Mouse (Mus musculus) megakaryocyte-erythroid progenitor cell, adult 5-6 weeks (primary cell): ENCODE results near the gene S100z. TPM values are rescaled to one million over a fixed set of nuclear protein-coding genes. Genes with fewer than 3 reads are reported as not detected.

ENCODE experiments used
- ATAC-seq: replicated peaks from 2 replicates; pipeline ENCODE4 v1.8.0; 2016; ENCODE audit warnings: mild to moderate bottlenecking, inconsistent platforms; ENCODE audit not compliant: severe bottlenecking, poor library complexity, low FRiP score, low TSS enrichment
- total RNA-seq, 2 experiments: library from RNA; stranded (forward) in 1 of 2; stranded (reverse) in 1 of 2; fragments of 200-1000, 215-1000 nt in 1 of 2; fragments of >200 nt in 1 of 2; fragmentation: Nextera tagmentation in 1 of 2; gene quantifications; 2 replicates each; pipeline ENCODE4 v1.2.3; 2014 to 2017

S100z gene
- total RNA-seq, 2 experiments from 2014 or later: not detected

- no peak for ATAC-seq
Measured at GRCm38 (mm10) chr13:95450636-95451210, 27.8 kb downstream of the S100z start.

- peak; percentile 74 for ATAC-seq
Measured at GRCm38 (mm10) chr13:95449730-95450129, 28.8 kb downstream of the S100z start.

- ATAC-seq: no peak
Measured at GRCm38 (mm10) chr13:95444824-95445223, 33.7 kb downstream of the S100z start, which contains the start of gene Crhbp. Gene Crhbp, minus strand, starts transcription at chr13:95444924.

- ATAC-seq: no peak
Measured at GRCm38 (mm10) chr13:95444291-95444690, 34.2 kb downstream of the S100z start.

- 0 out of 2 replicates have a peak, but pooled peaks have one; percentile 34 for ATAC-seq
Measured at GRCm38 (mm10) chr13:95443376-95444233, 34.9 kb downstream of the S100z start.

GRCm38 (mm10) chr13:95442901-95443300 is 35.6 kb downstream of the S100z start:
- ATAC-seq: no peak

- no peak for ATAC-seq
Measured at GRCm38 (mm10) chr13:95439569-95439968, 39.0 kb downstream of the S100z start.

GRCm38 (mm10) chr13:95431760-95432159 is 46.8 kb downstream of the S100z start:
- ATAC-seq: no peak

- ATAC-seq: no peak
Measured at GRCm38 (mm10) chr13:95427499-95427898, 51.0 kb downstream of the S100z start.

Other genes with a start within 250 kb of the S100z start
- 0.42 TPM in 1 of 2 replicates, not detected in the other for gene Pde8b, start 228.4 kb downstream of the S100z start, total RNA-seq (2014; fragmentation: Nextera tagmentation)
- gene Pde8b, start 228.4 kb downstream of the S100z start, total RNA-seq (2017): not detected in 2 replicates
- gene Zbed3, start 155.1 kb downstream of the S100z start, total RNA-seq (2014; fragmentation: Nextera tagmentation): 13.3 and 15.1 TPM in 2 replicates
- gene Zbed3, start 155.1 kb downstream of the S100z start, total RNA-seq (2017): 0.76 and 2.6 TPM in 2 replicates
- gene Aggf1, start 103.4 kb downstream of the S100z start, total RNA-seq (2014; fragmentation: Nextera tagmentation): 53.1 and 58.0 TPM in 2 replicates
- 69.0 and 72.8 TPM in 2 replicates for gene Aggf1, start 103.4 kb downstream of the S100z start, total RNA-seq (2017)
- gene Crhbp, start 33.8 kb downstream of the S100z start, total RNA-seq (2014; fragmentation: Nextera tagmentation): not detected in 2 replicates
- not detected in 2 replicates for gene Crhbp, start 33.8 kb downstream of the S100z start, total RNA-seq (2017)
- gene F2rl1, start 46.5 kb upstream of the S100z start, total RNA-seq (2014; fragmentation: Nextera tagmentation): 0.66 TPM in 1 of 2 replicates, not detected in the other
- gene F2rl1, start 46.5 kb upstream of the S100z start, total RNA-seq (2017): 0.47 TPM in 1 of 2 replicates, not detected in the other
- 25.5 and 37.9 TPM in 2 replicates for gene F2r, start 139.8 kb upstream of the S100z start, total RNA-seq (2014; fragmentation: Nextera tagmentation)
- 41.8 and 85.3 TPM in 2 replicates for gene F2r, start 139.8 kb upstream of the S100z start, total RNA-seq (2017)
- 0.70 and 1.1 TPM in 2 replicates for gene F2rl2, start 218.1 kb upstream of the S100z start, total RNA-seq (2014; fragmentation: Nextera tagmentation)
- gene F2rl2, start 218.1 kb upstream of the S100z start, total RNA-seq (2017): 3.0 TPM in 2 replicates